Mouse (Mus musculus) G1E (cell line): ENCODE measurements around the gene Ankrd35. TPM values are rescaled to one million over a fixed set of nuclear protein-coding genes. Genes with fewer than 3 reads are reported as not detected.

Experiments used
- ATAC-seq: 2 replicates; pipeline ENCODE4 v1.8.0; 2016; ENCODE audit warnings: mild to moderate bottlenecking; ENCODE audit not compliant: insufficient number of reproducible peaks, poor library complexity, low FRiP score, severe bottlenecking; ENCODE audit errors: extremely low read depth
- DNase-seq: peaks from one replicate; pipeline ENCODE4 v3.0.0; 2012; ENCODE audit warnings: low spot score
- H3K27me3 ChIP-seq: 2 replicates; pipeline ENCODE4 v1.6.1; 2012; ENCODE audit warnings: mild to moderate bottlenecking, low read length, inconsistent platforms; ENCODE audit not compliant: insufficient read depth
- H3K36me3 ChIP-seq: replicated peaks from 2 replicates; pipeline ENCODE3; 2012; ENCODE audit warnings: mild to moderate bottlenecking, inconsistent platforms
- H3K4me1 ChIP-seq: 2 replicates; pipeline ENCODE4 v1.6.1; 2012; ENCODE audit warnings: low read depth, low read length, inconsistent platforms, mixed read lengths; ENCODE audit not compliant: insufficient read depth
- H3K4me3 ChIP-seq: 2 replicates; pipeline ENCODE4 v1.5.1; 2012; ENCODE audit warnings: low read depth, mild to moderate bottlenecking, inconsistent platforms, low read length, moderate library complexity, mixed read lengths
- H3K9me3 ChIP-seq: replicated peaks from 2 replicates; pipeline ENCODE4 v1.6.1; 2012; ENCODE audit warnings: inconsistent platforms
- CTCF ChIP-seq: IDR thresholded peaks from 2 replicates; pipeline ENCODE4 v1.5.1; 2012; ENCODE audit warnings: low read depth, low read length, inconsistent platforms, mixed read lengths
- GATA1 ChIP-seq: IDR thresholded peaks from 2 replicates; pipeline ENCODE4 v1.6.1; 2012; ENCODE audit warnings: borderline replicate concordance, low read length, inconsistent platforms, mixed read lengths
- GATA2 ChIP-seq: IDR thresholded peaks from 2 replicates; pipeline ENCODE4 v1.6.1; 2012; ENCODE audit warnings: low read depth, low read length, inconsistent platforms, borderline replicate concordance
- POLR2AphosphoS5 ChIP-seq: IDR thresholded peaks from 2 replicates; pipeline ENCODE4 v1.6.1; 2012; ENCODE audit warnings: low read depth, low read length, inconsistent platforms; ENCODE audit not compliant: insufficient replicate concordance
- TAL1 ChIP-seq: conservative IDR thresholded peaks from 2 replicates; pipeline ENCODE4 v1.6.1; 2012; ENCODE audit warnings: low read depth, low read length, inconsistent platforms, mixed read lengths
- polyA plus RNA-seq: library from polyadenylated mRNA; stranded (reverse); fragments of >175 nt; gene quantifications from 2 replicates; pipeline ENCODE4 v1.2.3, GENCODE M21; 2012
- total RNA-seq, 2 experiments: library from RNA; stranded (forward) in 1 of 2; stranded (reverse) in 1 of 2; fragments of 200-1000 nt in 1 of 2; fragments of >200 nt in 1 of 2; fragmentation: Nextera tagmentation in 1 of 2; gene quantifications; 2 replicates each; pipeline ENCODE4 v1.2.3; 2014 to 2017

Ankrd35 gene
- total and polyA plus RNA-seq, 3 experiments = not detected

DNA sequence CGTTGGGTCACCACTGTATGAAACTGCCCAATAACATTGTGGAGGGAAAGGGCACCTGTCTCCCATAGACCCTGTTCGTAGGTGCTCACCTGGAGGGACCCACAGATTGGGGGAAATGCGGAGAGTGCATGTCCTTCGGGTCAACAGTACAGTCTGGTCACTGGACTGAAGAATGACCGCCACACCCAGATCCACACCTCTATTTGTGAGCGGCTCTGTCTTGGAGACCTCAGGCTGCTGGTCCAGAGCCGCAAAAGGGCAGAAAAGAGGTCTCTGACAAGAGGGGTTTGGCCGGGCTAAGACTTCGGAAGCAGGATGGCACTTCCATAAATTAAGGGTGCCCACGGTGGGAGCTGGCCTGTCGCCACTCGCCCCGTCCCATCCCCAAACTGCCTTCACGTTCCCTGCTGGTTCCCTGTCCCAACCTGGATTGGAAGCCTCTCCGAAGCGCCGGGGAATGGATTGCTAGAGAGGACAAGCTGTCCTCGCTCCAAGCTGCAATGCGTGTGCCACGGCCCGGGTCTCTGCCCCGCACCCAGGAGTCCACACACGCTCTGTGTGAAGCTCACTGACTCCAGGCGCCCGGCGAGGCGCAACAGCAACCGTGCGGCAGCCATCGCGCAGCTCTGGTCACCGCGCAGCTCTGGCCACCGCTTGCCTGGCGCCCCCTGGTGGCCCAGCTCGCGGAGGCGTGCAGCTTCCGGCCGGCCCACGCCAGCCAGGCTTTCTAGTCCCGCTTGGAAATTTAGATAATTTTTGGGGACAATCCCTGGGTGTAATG, 38.2 kb downstream of the Ankrd35 start, which contains the start of gene Nudt17:
Gene Nudt17 (minus strand): TSS at position 660 of the 781 bp plus-strand sequence.
- ATAC-seq (0 out of 2 replicates have a peak, but pooled peaks have one; percentile 22), DNase-seq (peak; percentile 44)
- Histone ChIP-seq H3K27me3 (peaks cover 15% of the 10 kb centered on the region; the same call in 1 of the 2 replicates), H3K36me3 (peaks cover 63% of the 10 kb centered on the region), H3K9me3 (no peaks in the 10 kb centered on the region), H3K4me1 (peaks cover 7% of the 10 kb centered on the region), H3K4me3 (peak within 1 kb of the TSS; percentile 70)
- no peak for TF ChIP-seq GATA2
- TF ChIP-seq POLR2AphosphoS5 = no peak
- TF ChIP-seq CTCF = peak; percentile 65; the same call in 1 of the 2 replicates

- no peak for TF ChIP-seq GATA1
- no peak for TF ChIP-seq GATA2
- TF ChIP-seq POLR2AphosphoS5 = no peak
- TF ChIP-seq CTCF = no peak
- no peak for TF ChIP-seq TAL1
- peaks cover 63% of the 10 kb centered on the region for H3K36me3 ChIP-seq
- H3K4me1 ChIP-seq = peaks cover 7% of the 10 kb centered on the region
- H3K9me3 ChIP-seq = no peaks in the 10 kb centered on the region
- ATAC-seq (no peak), DNase-seq (no peak)
- H3K27me3 ChIP-seq = peaks cover 15% of the 10 kb centered on the region; the same call in 1 of the 2 replicates
- no peak overlapping the region; the same call in 1 of the 2 replicates for H3K4me3 ChIP-seq
Observed at GRCm38 (mm10) chr3:96708684-96709064, 38.7 kb downstream of the Ankrd35 start.

- H3K36me3 ChIP-seq = peaks cover 90% of the 10 kb centered on the region
- DNase-seq (no peak), ATAC-seq (no peak)
- H3K9me3 ChIP-seq = no peaks in the 10 kb centered on the region
- 0 out of 2 replicates have a peak, but pooled peaks cover 2% of the 10 kb centered on the region for H3K4me1 ChIP-seq
- no peak for TF ChIP-seq GATA2
- no peak for TF ChIP-seq TAL1
- TF ChIP-seq CTCF = no peak
- no peak for TF ChIP-seq POLR2AphosphoS5
- no peak for TF ChIP-seq GATA1
- no peaks in the 10 kb centered on the region for H3K27me3 ChIP-seq
- no peak overlapping the region for H3K4me3 ChIP-seq
Observed at GRCm38 (mm10) chr3:96714286-96714685, 44.4 kb downstream of the Ankrd35 start.

DNA sequence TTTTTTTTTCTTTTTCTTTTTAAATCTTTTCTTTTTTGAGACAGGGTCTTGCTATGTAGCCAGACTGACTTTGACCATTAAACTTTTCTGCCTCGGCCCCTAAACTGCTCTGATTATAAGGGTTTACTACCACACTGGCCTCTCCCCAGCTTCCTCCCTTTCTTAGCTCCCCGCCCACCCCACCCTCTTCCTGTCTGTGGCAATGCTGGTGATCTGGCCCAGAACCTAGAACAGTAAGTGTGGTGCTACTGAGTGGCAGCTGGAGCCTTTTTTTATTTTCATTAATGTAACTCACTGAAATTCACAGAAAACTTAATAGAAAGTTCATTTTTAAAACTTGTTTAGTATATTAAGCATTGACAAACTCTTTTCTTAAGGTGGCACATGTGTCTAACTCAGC, 45.9 kb downstream of the Ankrd35 start:
- no peak for ATAC-seq
- peaks cover 91% of the 10 kb centered on the region for H3K36me3 ChIP-seq

DNA sequence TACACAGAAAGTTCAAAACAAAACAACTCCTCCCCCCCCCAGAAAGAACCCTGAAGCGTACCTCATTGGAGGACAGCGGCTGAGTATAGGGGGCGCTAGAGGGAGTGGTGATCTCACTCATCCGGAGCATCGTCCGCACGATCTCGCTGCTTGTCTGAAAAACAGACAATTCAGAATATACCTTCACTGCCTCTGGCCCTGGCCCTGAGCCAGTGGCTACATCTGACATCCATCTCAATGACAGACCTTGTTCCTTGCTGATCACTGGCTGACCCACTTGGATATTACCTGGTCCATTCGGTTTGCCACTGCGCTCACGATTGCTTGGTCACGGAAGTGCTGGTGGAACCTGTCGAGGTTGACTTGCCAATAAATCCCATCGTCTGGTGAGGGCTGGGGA, 49.2 kb downstream of the Ankrd35 start:
- Histone ChIP-seq H3K27me3 (no peaks in the 10 kb centered on the region), H3K4me1 (peaks cover 15% of the 10 kb centered on the region; the same call in 1 of the 2 replicates), H3K4me3 (no peak overlapping the region), H3K9me3 (no peaks in the 10 kb centered on the region), H3K36me3 (peaks cover 91% of the 10 kb centered on the region)
- TF ChIP-seq GATA1 (no peak), POLR2AphosphoS5 (no peak), TAL1 (no peak), GATA2 (no peak), CTCF (no peak)
- DNase-seq = no peak
- ATAC-seq = no peak

More for the DNA sequence above, 45.9 kb downstream of the Ankrd35 start:
- Histone ChIP-seq H3K9me3 (no peaks in the 10 kb centered on the region), H3K27me3 (no peaks in the 10 kb centered on the region), H3K4me3 (no peak overlapping the region), H3K4me1 (0 out of 2 replicates have a peak, but pooled peaks cover 3% of the 10 kb centered on the region)
- DNase-seq = no peak
- TF ChIP-seq CTCF = no peak
- no peak for TF ChIP-seq TAL1
- no peak for TF ChIP-seq POLR2AphosphoS5
- no peak for TF ChIP-seq GATA2

- Histone ChIP-seq H3K4me1 (peaks cover 47% of the 10 kb centered on the region), H3K36me3 (peaks cover 40% of the 10 kb centered on the region), H3K4me3 (peak within 1 kb of the TSS; percentile 99), H3K9me3 (no peaks in the 10 kb centered on the region), H3K27me3 (no peaks in the 10 kb centered on the region)
- TF ChIP-seq POLR2AphosphoS5 (no peak), TAL1 (no peak), CTCF (no peak), GATA2 (no peak), GATA1 (no peak)
- ATAC-seq = peak; percentile 96
- DNase-seq = peak; percentile 90
Observed at GRCm38 (mm10) chr3:96727343-96727827, 57.5 kb downstream of the Ankrd35 start, which contains the start of the genes Polr3c and Rnf115. Polr3c (minus strand) TSS chr3:96727628. Rnf115 (plus strand) TSS chr3:96727664.
